Mouse (Mus musculus): ENCODE results near the gene Castor2. TPM values are rescaled to one million over a fixed set of nuclear protein-coding genes. Genes with fewer than 3 reads are reported as not detected.

Gene Castor2
- polyA plus RNA-seq (2015; fragmentation: Nextera tagmentation; extraction: Ambion mirVana) = 0.67 and 0.73 TPM in 2 replicates

DNA sequence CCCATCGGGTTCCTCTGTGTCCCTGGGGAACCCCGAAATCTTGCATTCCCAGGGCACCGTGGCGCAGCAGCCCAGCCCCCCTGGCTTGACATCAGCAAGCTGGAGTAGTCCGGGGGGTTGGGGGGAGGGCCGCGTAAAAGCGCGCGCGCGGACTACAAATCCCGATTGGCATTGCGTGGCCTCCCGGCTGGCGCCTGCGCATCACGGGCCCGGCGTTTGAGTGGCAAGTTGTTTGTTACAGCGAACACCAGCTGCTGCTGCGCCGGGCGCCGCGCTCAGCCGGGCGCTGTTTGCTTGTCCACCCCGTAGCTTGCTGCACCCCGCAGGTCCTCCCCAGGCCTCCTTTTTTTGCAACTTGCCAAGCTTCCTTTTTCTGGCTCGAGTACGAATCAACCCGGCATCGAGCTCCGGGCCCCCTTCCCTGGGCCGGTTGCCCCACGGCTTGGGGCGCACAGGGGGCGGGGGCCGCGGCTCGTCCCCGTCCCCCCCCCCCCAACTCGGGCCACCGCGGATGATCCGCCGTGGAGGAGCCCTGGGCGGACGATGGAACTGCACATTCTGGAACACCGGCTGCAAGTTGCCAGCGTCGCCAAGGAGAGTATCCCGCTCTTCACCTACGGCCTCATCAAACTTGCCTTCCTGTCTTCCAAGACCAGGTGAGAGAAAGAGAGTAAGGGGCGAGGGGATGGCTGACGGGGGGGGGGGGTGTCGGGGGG is at the start of gene Castor2:
TSS of gene Castor2 (plus strand) at position 216 of the 716 bp plus-strand sequence.
- peak within 1 kb of the TSS; percentile 87 for H3K4me2 ChIP-seq (ENCODE audit: low read depth, low read length)
- no peaks in the 10 kb centered on the region for H3K9me3 ChIP-seq (replicated peaks; ENCODE audit: control insufficient read depth, low read length)
- H3K4me3 ChIP-seq (ENCODE audit: low read depth, low read length) = peak within 1 kb of the TSS; percentile 65
- H3K9ac ChIP-seq (ENCODE audit: low read depth, low read length) = peak within 1 kb of the TSS; percentile 56
- WGBS (ENCODE audit: insufficient replicate concordance) = under 1% methylated on average over 52 of the region's 58 CpGs
- H3K27me3 ChIP-seq (ENCODE audit: control insufficient read depth, insufficient read depth, low read depth, low read length) = peaks cover 4% of the 10 kb centered on the region; the same call in 1 of the 2 replicates
- H3K27ac ChIP-seq (ENCODE audit: low read length) = no peak within 1 kb of the TSS
- no peaks in the 10 kb centered on the region for H3K36me3 ChIP-seq (ENCODE audit: control insufficient read depth, insufficient read depth)
- peaks cover 2% of the 10 kb centered on the region; the same call in 1 of the 2 replicates for H3K4me1 ChIP-seq (ENCODE audit: control insufficient read depth, low read depth, low read length)
- peak; percentile 87 for ATAC-seq (ENCODE audit: low read depth)

- Histone ChIP-seq H3K27me3 (ENCODE audit: control insufficient read depth, insufficient read depth, low read depth, low read length) (no peaks in the 10 kb centered on the region), H3K27ac (ENCODE audit: low read length) (no peak overlapping the region), H3K36me3 (ENCODE audit: control insufficient read depth, insufficient read depth) (no peaks in the 10 kb centered on the region), H3K9ac (ENCODE audit: low read depth, low read length) (no peak overlapping the region), H3K4me3 (ENCODE audit: low read depth, low read length) (no peak overlapping the region), H3K4me1 (ENCODE audit: control insufficient read depth, low read depth, low read length) (no peaks in the 10 kb centered on the region), H3K4me2 (ENCODE audit: low read depth, low read length) (no peak overlapping the region), H3K9me3 (replicated peaks; ENCODE audit: control insufficient read depth, low read length) (no peaks in the 10 kb centered on the region)
- no peak for ATAC-seq (ENCODE audit: low read depth)
- 19% methylated on average over 10 of the region's 10 CpGs for WGBS (ENCODE audit: insufficient replicate concordance)
Observed at GRCm38 (mm10) chr5:134050711-134051110, 48.8 kb upstream of the Castor2 start.

DNA sequence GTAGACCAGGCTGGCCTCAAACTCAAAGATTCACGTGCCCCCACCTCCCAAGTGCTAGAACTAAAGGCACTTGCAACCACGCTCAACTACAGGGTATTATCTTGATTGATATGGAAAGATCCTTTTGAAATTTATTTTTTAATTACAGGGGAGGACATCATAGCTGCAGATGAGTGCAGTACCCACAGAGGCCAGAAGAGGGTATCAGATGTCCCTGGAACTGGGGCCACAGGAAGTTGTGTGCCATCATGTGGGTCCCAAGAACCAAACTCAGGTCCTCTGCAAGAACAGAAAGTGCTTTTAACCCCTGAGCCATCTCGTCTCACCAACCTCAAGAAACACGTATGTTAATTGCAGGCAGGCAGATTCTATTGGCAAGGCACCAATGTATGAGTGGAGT is 46.9 kb upstream of the Castor2 start:
- no peak overlapping the region for H3K27ac ChIP-seq (ENCODE audit: low read length)
- H3K36me3 ChIP-seq (ENCODE audit: control insufficient read depth, insufficient read depth) = no peaks in the 10 kb centered on the region
- ATAC-seq (ENCODE audit: low read depth) = no peak
- no peaks in the 10 kb centered on the region for H3K9me3 ChIP-seq (replicated peaks; ENCODE audit: control insufficient read depth, low read length)
- no peaks in the 10 kb centered on the region for H3K4me1 ChIP-seq (ENCODE audit: control insufficient read depth, low read depth, low read length)
- WGBS (ENCODE audit: insufficient replicate concordance) = 56% methylated on average over 4 of the region's 4 CpGs
- H3K27me3 ChIP-seq (ENCODE audit: control insufficient read depth, insufficient read depth, low read depth, low read length) = no peaks in the 10 kb centered on the region
- H3K9ac ChIP-seq (ENCODE audit: low read depth, low read length) = no peak overlapping the region
- H3K4me3 ChIP-seq (ENCODE audit: low read depth, low read length) = no peak overlapping the region
- no peak overlapping the region for H3K4me2 ChIP-seq (ENCODE audit: low read depth, low read length)

DNA sequence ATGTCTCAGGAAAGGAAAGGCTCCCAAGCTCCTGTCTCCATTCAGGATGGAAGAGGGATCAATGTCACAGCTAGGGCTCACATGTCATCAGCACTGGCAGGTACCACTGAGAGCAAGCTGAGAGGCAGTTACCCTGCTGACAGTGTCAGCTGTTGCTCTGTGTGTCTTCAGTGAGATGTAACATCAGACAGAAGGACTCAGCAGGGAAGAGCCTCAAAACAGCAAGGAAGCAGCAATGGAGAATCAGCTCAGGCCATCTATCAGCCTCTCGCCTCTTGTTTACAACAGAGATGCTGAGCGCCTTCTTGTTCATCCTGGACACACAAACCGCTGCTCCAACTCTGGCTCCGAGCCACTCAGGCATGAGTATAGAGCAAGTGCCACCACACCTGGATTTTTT is 45.0 kb upstream of the Castor2 start:
- H3K4me1 ChIP-seq (ENCODE audit: control insufficient read depth, low read depth, low read length) = no peaks in the 10 kb centered on the region
- H3K4me2 ChIP-seq (ENCODE audit: low read depth, low read length) = no peak overlapping the region
- no peaks in the 10 kb centered on the region for H3K36me3 ChIP-seq (ENCODE audit: control insufficient read depth, insufficient read depth)
- no peak overlapping the region for H3K27ac ChIP-seq (ENCODE audit: low read length)
- WGBS (ENCODE audit: insufficient replicate concordance) = 68% methylated on average over 4 of the region's 4 CpGs
- no peak overlapping the region for H3K4me3 ChIP-seq (ENCODE audit: low read depth, low read length)
- no peak overlapping the region for H3K9ac ChIP-seq (ENCODE audit: low read depth, low read length)
- ATAC-seq (ENCODE audit: low read depth) = no peak
- H3K9me3 ChIP-seq (replicated peaks; ENCODE audit: control insufficient read depth, low read length) = no peaks in the 10 kb centered on the region
- no peaks in the 10 kb centered on the region for H3K27me3 ChIP-seq (ENCODE audit: control insufficient read depth, insufficient read depth, low read depth, low read length)

- Histone ChIP-seq H3K4me3 (ENCODE audit: low read depth, low read length) (no peak overlapping the region), H3K4me2 (ENCODE audit: low read depth, low read length) (no peak overlapping the region), H3K36me3 (ENCODE audit: control insufficient read depth, insufficient read depth) (no peaks in the 10 kb centered on the region), H3K9me3 (replicated peaks; ENCODE audit: control insufficient read depth, low read length) (no peaks in the 10 kb centered on the region), H3K4me1 (ENCODE audit: control insufficient read depth, low read depth, low read length) (no peaks in the 10 kb centered on the region), H3K27ac (ENCODE audit: low read length) (no peak overlapping the region), H3K27me3 (ENCODE audit: control insufficient read depth, insufficient read depth, low read depth, low read length) (no peaks in the 10 kb centered on the region), H3K9ac (ENCODE audit: low read depth, low read length) (no peak overlapping the region)
- 55% methylated on average over 13 of the region's 13 CpGs for WGBS (ENCODE audit: insufficient replicate concordance)
- ATAC-seq (ENCODE audit: low read depth) = no peak
Observed at GRCm38 (mm10) chr5:134058793-134059352, 40.6 kb upstream of the Castor2 start.

GRCm38 (mm10) chr5:134063362-134064064 is 36.0 kb upstream of the Castor2 start:
- Histone ChIP-seq H3K27me3 (ENCODE audit: control insufficient read depth, insufficient read depth, low read depth, low read length) (no peaks in the 10 kb centered on the region), H3K4me2 (ENCODE audit: low read depth, low read length) (no peak overlapping the region), H3K9me3 (replicated peaks; ENCODE audit: control insufficient read depth, low read length) (no peaks in the 10 kb centered on the region), H3K27ac (ENCODE audit: low read length) (no peak overlapping the region), H3K36me3 (ENCODE audit: control insufficient read depth, insufficient read depth) (no peaks in the 10 kb centered on the region), H3K4me3 (ENCODE audit: low read depth, low read length) (no peak overlapping the region), H3K9ac (ENCODE audit: low read depth, low read length) (no peak overlapping the region), H3K4me1 (ENCODE audit: control insufficient read depth, low read depth, low read length) (no peaks in the 10 kb centered on the region)
- 39% methylated on average over 15 of the region's 15 CpGs for WGBS (ENCODE audit: insufficient replicate concordance)
- ATAC-seq (ENCODE audit: low read depth) = no peak

DNA sequence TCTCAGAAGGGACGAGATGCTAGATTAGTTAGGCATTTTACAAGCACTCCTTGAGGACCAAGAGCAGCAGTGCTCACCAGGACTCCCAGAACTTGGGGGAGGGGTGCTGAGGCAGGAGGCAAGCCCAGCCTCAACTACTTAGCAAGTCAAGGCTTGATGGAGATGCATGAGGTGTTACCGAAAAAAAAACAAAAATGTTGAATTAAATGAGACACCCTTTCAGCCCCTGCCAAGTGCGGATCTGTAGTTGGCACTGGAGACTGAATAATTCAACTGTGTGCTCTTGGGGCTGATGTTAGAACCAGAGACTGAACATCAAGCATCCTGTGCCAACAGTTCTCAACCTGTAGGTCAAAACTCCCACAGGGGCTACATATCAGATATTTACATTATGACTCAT is 33.2 kb upstream of the Castor2 start:
- H3K4me1 ChIP-seq (ENCODE audit: control insufficient read depth, low read depth, low read length) = no peaks in the 10 kb centered on the region
- no peak overlapping the region for H3K9ac ChIP-seq (ENCODE audit: low read depth, low read length)
- no peaks in the 10 kb centered on the region for H3K36me3 ChIP-seq (ENCODE audit: control insufficient read depth, insufficient read depth)
- no peaks in the 10 kb centered on the region for H3K27me3 ChIP-seq (ENCODE audit: control insufficient read depth, insufficient read depth, low read depth, low read length)
- no peak overlapping the region for H3K27ac ChIP-seq (ENCODE audit: low read length)
- H3K4me3 ChIP-seq (ENCODE audit: low read depth, low read length) = no peak overlapping the region
- ATAC-seq (ENCODE audit: low read depth) = no peak
- 38% methylated on average over 3 of the region's 3 CpGs for WGBS (ENCODE audit: insufficient replicate concordance)
- H3K4me2 ChIP-seq (ENCODE audit: low read depth, low read length) = no peak overlapping the region
- no peaks in the 10 kb centered on the region for H3K9me3 ChIP-seq (replicated peaks; ENCODE audit: control insufficient read depth, low read length)

DNA sequence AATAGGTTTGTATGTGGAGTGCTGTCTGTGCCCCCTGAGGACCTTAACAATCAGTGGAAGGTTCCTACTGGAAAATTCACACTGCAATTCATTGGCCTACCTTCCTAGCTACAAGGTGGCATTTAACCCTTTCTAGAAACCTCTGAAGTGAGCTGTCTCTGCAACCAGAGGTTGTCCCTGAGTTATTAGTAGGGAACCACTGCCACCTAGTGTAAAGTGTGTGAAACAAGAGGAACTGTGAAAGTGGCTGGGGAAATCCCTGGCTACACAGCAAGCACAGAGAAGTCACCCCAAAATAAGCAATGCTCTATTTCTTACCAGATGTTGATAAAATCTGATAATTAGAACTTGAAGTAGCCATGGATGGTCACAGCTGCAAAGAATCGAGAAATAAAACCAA is 31.6 kb upstream of the Castor2 start:
- Histone ChIP-seq H3K27ac (ENCODE audit: low read length) (no peak overlapping the region), H3K4me2 (ENCODE audit: low read depth, low read length) (no peak overlapping the region), H3K4me1 (ENCODE audit: control insufficient read depth, low read depth, low read length) (no peaks in the 10 kb centered on the region), H3K27me3 (ENCODE audit: control insufficient read depth, insufficient read depth, low read depth, low read length) (no peaks in the 10 kb centered on the region), H3K36me3 (ENCODE audit: control insufficient read depth, insufficient read depth) (no peaks in the 10 kb centered on the region), H3K4me3 (ENCODE audit: low read depth, low read length) (no peak overlapping the region), H3K9me3 (replicated peaks; ENCODE audit: control insufficient read depth, low read length) (no peaks in the 10 kb centered on the region), H3K9ac (ENCODE audit: low read depth, low read length) (no peak overlapping the region)
- 8% methylated on average over 1 of the region's 1 CpGs for WGBS (ENCODE audit: insufficient replicate concordance)
- ATAC-seq (ENCODE audit: low read depth) = no peak

GRCm38 (mm10) chr5:134073512-134074041 is 25.9 kb upstream of the Castor2 start:
- no peak overlapping the region for H3K27ac ChIP-seq (ENCODE audit: low read length)
- H3K9me3 ChIP-seq (replicated peaks; ENCODE audit: control insufficient read depth, low read length) = peaks cover 2% of the 10 kb centered on the region; the same call in 1 of the 2 replicates
- H3K4me3 ChIP-seq (ENCODE audit: low read depth, low read length) = no peak overlapping the region
- no peaks in the 10 kb centered on the region for H3K4me1 ChIP-seq (ENCODE audit: control insufficient read depth, low read depth, low read length)
- no peak overlapping the region for H3K4me2 ChIP-seq (ENCODE audit: low read depth, low read length)
- H3K9ac ChIP-seq (ENCODE audit: low read depth, low read length) = no peak overlapping the region
- 58% methylated on average over 17 of the region's 17 CpGs for WGBS (ENCODE audit: insufficient replicate concordance)
- no peaks in the 10 kb centered on the region for H3K27me3 ChIP-seq (ENCODE audit: control insufficient read depth, insufficient read depth, low read depth, low read length)
- no peaks in the 10 kb centered on the region for H3K36me3 ChIP-seq (ENCODE audit: control insufficient read depth, insufficient read depth)
- no peak for ATAC-seq (ENCODE audit: low read depth)

Measured in liver, embryonic 16.5 days (tissue).